Mouse (Mus musculus): ENCODE measurements around the gene Tmem254a.
"Not testable (repeated sequence)": the region's sequence is repeated elsewhere in the genome, so short reads cannot be mapped to it uniquely, and the experiment has no call there.

The Tmem254a gene

DNA sequence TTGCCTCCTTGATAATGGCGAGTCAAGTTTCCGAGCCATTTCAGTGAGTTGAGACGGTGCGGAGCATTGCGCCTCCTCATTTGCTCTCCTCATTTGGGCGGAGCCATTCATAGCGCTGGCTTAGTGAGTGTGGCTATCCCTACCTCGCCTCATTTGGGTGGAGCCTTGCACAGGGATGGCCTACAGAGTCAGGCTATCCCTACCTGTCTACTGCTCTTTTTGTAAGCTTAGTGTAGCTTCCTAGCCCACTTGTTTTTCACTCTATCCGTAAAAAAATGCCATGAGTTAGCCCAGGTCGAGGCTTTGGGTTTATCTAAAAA, at the start of gene Tmem254a:
TSS of gene Tmem254a (minus strand) at position 111 of the 320 bp plus-strand sequence.
- DNase-seq, result not testable (repeated sequence)

DNA sequence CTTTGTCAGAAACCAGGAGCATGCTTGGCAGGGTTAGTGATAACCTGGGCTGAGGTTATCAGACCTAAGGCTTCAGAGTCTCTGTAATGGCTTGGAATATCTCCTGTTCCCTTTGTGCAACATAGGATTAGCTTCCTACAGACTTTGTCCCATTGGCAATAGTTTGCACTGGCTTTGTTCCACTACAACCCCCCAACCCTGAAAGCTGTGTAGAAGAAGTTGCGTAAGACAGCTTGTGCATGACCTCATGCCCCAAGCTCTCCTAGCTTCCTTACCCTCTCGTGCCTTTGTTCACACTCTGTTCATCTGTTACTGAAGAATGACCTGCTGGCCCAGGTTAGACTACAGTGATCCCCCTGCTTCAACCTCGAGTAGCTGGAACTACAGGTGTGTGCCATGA, 30.4 kb upstream of the Tmem254a start:
- not testable (repeated sequence) for DNase-seq

- not testable (repeated sequence) for DNase-seq
These were observed 10.5 kb upstream of the Tmem254a start, which contains the start of gene Cphx1 for GRCm38 (mm10) chr14:25938004-25938403. TSS of gene Cphx1 (plus strand) at chr14:25938304.

DNA sequence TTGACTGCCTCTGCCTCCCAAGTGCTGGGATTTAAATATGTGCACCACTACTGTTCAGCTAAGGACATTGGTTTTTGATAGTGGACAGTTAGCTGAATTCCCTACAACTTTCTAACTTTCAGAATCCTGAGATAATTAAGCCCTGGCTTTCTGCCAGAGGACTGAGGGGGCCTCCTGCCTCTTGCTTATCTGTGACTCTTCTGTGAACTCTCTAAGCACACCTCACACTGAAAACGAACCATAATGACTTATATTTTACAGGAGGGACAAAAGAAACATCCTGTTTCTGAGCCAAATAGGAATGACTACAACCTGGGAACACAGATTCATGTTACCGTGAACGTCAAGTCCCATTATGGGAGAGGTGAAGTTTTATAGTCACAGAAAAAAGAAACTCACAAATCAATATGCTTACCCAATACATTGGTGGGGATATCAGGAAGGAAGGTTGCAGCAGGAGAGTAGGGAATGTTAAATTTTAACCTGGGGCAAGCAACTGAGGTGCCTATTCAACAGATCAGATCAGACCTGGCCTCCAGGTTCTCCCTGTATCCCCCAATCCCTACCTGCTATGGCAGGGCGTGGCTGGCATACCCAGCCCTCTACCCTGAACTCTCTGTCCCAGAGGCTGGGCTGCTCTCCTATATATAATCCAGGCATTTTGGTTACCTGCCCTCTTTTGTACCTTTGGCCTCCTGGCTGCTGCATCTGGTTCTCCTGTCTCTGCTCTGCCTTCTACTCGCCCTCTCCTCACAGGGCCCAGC, 9.6 kb upstream of the Tmem254a start:
- not testable (repeated sequence) for DNase-seq

DNA sequence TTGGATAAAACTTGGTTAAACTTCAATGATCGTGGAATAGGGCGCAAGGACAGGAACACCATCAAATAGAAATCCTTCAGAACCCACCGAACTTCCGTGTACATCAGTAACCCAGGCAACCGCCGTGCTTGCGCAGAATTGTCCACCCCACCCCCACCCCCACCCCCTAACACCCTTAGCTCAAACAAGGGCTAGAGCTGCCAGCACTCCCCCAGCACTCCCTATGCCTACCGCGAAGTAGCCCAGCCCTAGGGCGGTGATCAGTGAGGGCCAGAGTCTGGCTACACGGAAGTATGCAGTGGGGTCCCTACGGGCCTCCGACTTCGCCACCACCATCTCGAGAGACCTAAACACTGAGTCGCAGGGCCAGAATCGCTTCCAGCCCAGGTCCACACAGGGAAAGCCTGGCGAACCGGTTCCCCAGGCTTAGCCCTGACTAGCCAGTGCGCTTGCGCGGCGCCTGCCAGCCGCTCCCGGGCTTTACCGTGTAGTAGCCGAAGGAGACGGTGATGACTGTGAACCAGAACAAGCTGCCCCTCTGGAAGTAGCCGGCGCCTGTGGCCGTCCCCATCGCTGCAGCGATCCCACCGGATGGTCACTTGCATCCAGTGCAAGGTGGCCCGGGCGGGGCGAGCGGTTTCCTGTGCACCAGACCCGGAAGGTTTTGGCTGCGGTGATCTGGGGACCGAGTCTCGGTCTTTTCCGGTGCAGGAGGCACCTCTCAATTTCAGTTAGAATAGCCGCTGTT, 484 bp downstream of the Tmem254a start:
- not testable (repeated sequence) for DNase-seq

- DNase-seq, result not testable (repeated sequence)
These were observed 8.9 kb downstream of the Tmem254a start for GRCm38 (mm10) chr14:25918427-25919170.

DNA sequence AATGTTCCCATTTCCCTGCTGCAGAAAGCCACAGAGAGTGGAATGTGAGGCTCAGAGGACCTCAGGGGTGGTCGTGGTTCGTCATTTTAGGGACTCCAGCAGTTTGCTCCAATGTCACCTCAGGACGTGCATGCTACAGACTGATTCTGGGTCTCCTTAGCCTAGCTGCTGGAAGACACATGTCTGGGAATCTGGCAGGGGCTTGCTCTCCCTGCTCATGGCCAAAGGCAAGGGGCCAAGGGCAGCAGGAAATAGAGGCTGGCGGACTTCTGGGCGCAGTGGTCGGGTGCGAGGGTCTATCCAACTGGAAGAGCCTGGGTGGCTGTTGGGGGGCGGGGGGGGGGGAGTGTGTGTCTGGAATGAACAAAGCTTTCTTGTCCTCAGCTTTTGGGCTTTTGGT, 18.5 kb downstream of the Tmem254a start:
- DNase-seq, result not testable (repeated sequence)

DNA sequence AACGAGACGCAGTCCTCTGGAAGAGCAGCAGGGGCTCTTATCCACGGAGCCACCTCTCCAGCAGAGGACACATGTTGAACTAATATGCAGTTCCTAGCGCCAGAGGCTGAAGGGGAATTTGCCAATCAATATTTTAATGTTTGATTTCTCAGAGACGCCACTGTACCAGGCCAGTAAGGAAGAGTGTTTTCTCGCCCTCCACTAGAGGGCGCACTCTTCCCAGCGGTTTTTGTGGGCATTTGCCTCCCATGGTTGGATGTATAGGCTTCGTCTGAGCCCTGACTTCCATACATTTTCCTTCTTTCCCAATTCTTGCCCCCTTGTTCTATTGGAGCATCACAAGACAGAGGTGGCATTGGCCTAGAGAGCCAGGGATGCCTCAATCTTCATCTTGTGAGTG, 20.2 kb downstream of the Tmem254a start:
- not testable (repeated sequence) for DNase-seq

DNA sequence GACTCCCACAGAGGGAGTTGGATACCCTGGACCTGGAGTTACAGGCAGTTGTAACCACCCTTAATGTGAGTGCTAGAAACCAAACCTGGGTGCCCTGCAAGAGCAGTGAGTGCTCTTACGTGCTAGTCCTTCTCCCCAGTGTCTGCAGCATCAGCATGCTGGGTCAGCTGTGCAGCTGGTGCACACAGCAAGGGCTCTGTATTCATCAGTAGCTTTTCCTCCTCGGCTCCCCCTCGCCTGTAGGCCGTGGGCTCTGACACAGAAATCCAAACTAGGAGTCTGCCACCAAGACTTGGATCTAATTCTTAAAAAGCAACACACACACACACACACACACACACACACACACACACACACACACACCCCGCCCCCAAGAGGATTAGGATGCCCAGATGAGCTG, 22.2 kb downstream of the Tmem254a start:
- DNase-seq, result not testable (repeated sequence)

GRCm38 (mm10) chr14:25903000-25903399, 24.5 kb downstream of the Tmem254a start, which contains the start of gene Plac9a:
TSS of gene Plac9a (minus strand) at chr14:25903100.
- not testable (repeated sequence) for DNase-seq

DNA sequence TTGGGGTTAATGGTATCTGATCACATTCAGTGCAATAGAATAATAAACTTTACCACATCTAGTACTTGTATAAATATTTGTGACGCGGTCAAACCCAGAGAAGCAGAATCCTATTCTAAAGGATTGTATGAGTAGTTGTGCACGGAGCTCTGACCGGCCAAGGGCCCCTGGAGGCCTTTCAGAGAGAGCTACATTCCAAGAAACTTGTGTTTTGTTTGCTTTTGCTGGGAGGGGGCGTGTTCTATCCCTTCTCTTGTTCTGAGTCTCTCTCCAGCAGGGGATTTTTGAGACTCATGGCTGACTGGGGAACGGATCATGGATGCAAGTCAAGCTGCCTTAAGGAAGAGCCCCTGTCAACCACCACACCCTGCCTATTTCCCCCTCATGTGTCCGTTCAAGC, 31.8 kb downstream of the Tmem254a start:
- DNase-seq, result not testable (repeated sequence)

GRCm38 (mm10) chr14:25894566-25894965, 32.9 kb downstream of the Tmem254a start:
- not testable (repeated sequence) for DNase-seq

- DNase-seq, result not testable (repeated sequence)
These were observed 41.6 kb downstream of the Tmem254a start for GRCm38 (mm10) chr14:25885886-25886285.

GRCm38 (mm10) chr14:25881769-25882168, 45.7 kb downstream of the Tmem254a start:
- not testable (repeated sequence) for DNase-seq

DNA sequence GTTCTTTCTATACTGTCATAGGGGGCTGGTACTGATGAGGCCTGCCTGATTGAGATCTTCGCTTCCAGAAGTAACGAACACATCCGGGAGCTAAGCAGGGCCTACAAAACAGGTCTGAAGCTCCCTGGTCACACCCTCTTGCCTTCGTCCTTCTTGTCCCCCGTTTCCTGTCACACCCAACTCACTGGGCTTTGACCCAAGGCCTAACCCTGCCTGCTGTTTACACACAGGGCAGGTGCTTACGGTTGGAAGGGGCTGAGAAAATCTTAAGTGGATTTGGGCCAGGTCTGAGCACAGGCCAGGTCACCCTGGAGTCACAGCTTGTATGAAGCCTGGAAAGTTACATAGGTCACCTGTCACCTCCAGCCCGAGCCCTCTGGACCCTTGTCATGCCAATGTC, 50.8 kb downstream of the Tmem254a start:
- DNase-seq, result not testable (repeated sequence)
